Mouse (Mus musculus) olfactory bulb, adult 2 months (tissue): ENCODE measurements around the gene Otud4. TPM values are rescaled to one million over a fixed set of nuclear protein-coding genes. Genes with fewer than 3 reads are reported as not detected.

Experiments
- H3K27ac ChIP-seq: fragments of 200-500 bp; 2 replicates; pipeline ENCODE4 v1.5.1; 2012; ENCODE audit warnings: low read depth, low read length; ENCODE audit not compliant: insufficient read depth
- H3K4me1 ChIP-seq: fragments of 200-500 bp; 2 replicates; pipeline ENCODE4 v1.6.1; 2012; ENCODE audit warnings: low read length; ENCODE audit not compliant: control insufficient read depth, insufficient read depth
- H3K4me3 ChIP-seq: fragments of 200-500 bp; 2 replicates; pipeline ENCODE4 v1.5.1; 2012; ENCODE audit warnings: mild to moderate bottlenecking, low read depth, low read length, moderate library complexity; ENCODE audit not compliant: insufficient read depth
- CTCF ChIP-seq: fragments of 200-500 bp; IDR thresholded peaks from 2 replicates; pipeline ENCODE4 v1.5.1; 2012; ENCODE audit warnings: low read depth, mild to moderate bottlenecking, low read length, moderate library complexity; ENCODE audit not compliant: insufficient read depth
- POLR2A ChIP-seq: fragments of 200-500 bp; IDR thresholded peaks from 2 replicates; pipeline ENCODE4 v1.6.1; 2012; ENCODE audit warnings: mild to moderate bottlenecking, low read depth, low read length, moderate library complexity; ENCODE audit not compliant: insufficient read depth
- WGBS: fragments of 180-500 bp; shearing (Covaris S2); methylation state at CpG from one replicate; pipeline ENCODE4 v1.1.7; 2018; 5-methylcytosine and 5-hydroxymethylcytosine counted together
- polyA plus RNA-seq: library from polyadenylated mRNA; stranded (reverse); fragments of >200 nt; gene quantifications from 2 replicates; pipeline ENCODE4 v1.2.4, GENCODE M21; 2012; ENCODE audit warnings: low replicate concordance; ENCODE audit not compliant: missing spikeins, insufficient read depth, insufficient read length

Gene Otud4
- polyA plus RNA-seq, 1 experiment, result not detected

DNA sequence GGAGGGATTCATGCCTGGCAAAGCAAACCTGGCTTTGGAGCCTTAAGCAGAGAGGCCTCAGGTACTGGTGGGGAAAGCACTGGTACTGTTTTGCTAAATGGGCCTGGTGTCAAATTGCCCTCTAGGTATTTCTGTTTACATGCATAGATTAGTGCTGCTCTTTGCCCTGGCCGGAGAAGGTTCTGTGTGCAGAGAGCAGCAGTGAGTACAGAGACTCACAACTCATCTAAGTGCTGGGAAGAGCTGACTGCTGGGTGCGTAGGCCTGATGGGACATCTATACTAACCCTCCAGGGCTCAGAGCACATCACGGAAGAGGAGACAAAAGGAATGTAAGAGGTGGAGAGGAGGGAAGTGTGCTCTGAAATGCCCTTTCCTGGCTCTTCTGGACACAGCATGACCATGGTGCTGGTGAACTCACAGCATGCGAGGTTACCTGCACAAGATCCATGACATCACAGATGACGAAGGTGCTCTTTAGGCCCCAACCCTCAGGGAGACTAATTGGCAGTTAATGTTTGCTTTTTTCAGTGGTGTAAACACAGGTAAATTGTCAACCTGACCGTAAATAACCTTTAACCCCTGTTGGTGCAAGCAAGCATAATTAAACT lies 23.6 kb upstream of the Otud4 start:
- WGBS, result 87% methylated on average over 6 of the region's 6 CpGs
- Histone ChIP-seq H3K4me1 (peaks cover 2% of the 10 kb centered on the region; the same call in 1 of the 2 replicates), H3K4me3 (no peak overlapping the region), H3K27ac (no peak overlapping the region)
- TF ChIP-seq POLR2A (no peak), CTCF (no peak)

DNA sequence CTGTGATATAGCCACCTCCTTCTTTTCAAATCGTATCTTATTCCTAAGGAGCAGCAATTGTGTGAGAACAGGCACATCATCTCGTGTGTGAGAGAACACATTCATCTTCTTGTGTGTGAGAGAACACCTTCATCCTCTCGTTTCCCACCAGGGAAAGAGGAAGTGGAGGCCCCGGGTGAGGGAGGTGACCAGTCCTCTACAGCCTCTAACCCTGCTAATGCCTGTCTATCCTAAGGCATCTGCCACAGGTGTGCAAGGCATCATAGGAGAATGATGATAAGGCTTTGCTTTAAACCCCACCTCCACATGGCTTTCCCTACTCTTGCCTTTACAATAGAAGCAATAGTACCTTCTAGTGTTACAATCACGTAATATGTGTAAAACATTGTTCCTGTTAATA lies 20.5 kb upstream of the Otud4 start:
- no peak overlapping the region for H3K27ac ChIP-seq
- WGBS, result 69% methylated on average over 5 of the region's 5 CpGs
- H3K4me1 ChIP-seq, result no peaks in the 10 kb centered on the region
- TF ChIP-seq CTCF (no peak), POLR2A (no peak)
- H3K4me3 ChIP-seq, result no peak overlapping the region

DNA sequence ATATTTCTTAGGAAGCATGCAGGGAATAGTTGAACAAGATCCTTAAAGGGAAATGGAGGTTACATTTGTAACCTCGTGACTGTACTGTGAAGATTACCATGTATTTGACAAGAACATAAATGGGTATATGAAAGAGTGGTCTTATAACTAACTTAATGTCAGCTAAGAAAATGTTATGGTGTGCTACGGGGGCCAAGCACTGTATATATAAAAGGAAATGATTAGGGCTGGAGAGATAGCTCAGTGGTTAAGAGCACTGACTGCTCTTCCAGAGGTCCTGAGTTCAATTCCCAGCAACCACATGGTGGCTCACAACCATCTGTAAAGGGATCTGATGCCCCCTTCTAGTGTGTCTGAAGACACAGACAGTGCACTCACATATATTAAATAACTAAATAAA lies 20.1 kb upstream of the Otud4 start:
- TF ChIP-seq POLR2A (no peak), CTCF (no peak)
- Histone ChIP-seq H3K4me1 (no peaks in the 10 kb centered on the region), H3K27ac (no peak overlapping the region), H3K4me3 (no peak overlapping the region)
- WGBS, result 81% methylated on average over 2 of the region's 2 CpGs

DNA sequence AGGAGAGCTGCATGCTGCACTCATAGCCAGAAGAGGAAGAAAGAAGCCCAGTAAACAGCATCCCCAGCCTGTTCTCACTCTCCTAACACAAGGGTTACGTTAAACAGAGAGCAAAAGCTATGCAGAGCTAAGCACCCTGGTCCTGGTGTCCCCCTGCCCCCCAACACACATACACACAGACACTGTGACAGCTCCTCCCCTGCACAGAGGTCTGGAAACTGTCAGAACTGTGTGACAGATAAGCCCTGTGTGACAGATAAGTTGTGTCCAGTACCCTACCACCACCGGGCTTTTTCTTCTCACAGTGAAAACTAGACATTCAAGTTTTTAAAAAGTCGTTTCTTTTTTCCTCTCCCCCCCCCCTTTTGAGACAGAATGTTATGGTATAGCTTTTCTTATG lies 19.4 kb upstream of the Otud4 start:
- no peak for TF ChIP-seq CTCF
- no peak for TF ChIP-seq POLR2A
- Histone ChIP-seq H3K4me1 (no peaks in the 10 kb centered on the region), H3K27ac (no peak overlapping the region), H3K4me3 (no peak overlapping the region)
- WGBS, result 50% methylated on average over 3 of the region's 3 CpGs

DNA sequence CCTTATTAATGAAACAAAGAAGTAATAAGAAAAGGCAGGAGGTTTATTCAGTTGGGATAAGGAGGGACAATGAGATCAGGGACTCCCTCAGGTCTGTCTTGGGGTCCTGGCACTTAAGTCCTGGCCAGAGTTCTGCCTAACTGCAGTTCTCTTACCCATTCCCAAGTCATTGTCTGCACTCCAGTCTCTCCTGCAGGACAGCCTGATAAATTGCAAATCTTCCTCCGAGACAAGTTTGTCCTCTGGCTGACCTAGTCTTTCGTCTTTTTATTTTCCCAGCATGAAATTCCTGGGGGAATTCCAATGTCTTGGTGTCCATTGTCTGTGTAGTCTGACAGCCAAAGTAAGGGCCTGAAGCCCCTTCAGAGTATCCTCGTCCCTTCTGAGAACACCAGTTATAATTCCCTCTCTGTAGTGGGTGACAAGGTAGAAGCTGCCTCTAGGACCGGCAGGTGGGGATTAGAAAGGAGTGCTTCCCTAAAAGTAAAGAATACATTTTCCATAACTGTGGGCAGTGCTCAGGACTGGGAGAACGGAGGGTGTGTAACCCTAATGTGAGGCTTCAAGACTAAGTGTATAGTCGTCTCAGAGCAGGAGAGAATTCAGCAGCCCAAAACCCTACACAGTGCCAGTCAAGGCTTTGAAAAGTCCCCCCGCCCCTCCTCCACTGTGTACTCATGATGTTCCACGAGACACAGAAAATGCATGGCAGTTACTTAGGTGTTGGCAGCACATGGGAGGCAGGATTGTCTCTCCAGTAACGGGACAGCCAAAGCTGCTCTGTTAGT lies 18.7 kb upstream of the Otud4 start:
- H3K4me3 ChIP-seq, result no peak overlapping the region
- H3K4me1 ChIP-seq, result no peaks in the 10 kb centered on the region
- TF ChIP-seq CTCF (no peak), POLR2A (no peak)
- 62% methylated on average over 9 of the region's 9 CpGs for WGBS
- H3K27ac ChIP-seq, result no peak overlapping the region

DNA sequence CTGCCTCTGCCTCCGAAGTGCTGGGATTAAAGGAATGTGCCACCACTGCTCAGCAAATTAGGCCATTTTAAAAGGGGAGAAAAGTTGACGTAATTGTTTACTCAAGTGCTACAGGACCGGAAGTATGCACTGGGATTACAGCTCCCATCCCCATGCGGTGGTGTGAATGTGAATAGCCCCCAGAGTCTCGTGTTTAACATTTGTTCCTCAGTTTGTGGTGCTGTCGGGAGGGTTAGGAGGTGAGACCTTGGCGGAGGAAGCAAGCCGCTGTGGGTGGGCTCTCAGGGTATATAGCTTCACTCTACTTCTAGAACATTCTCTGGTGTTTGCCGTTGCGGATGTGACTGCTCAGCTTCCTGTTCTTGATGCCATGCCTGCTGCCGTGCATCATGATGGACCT lies 17.1 kb upstream of the Otud4 start:
- Histone ChIP-seq H3K4me1 (no peaks in the 10 kb centered on the region), H3K27ac (no peak overlapping the region), H3K4me3 (no peak overlapping the region)
- 75% methylated on average over 11 of the region's 11 CpGs for WGBS
- TF ChIP-seq CTCF (no peak), POLR2A (no peak)

DNA sequence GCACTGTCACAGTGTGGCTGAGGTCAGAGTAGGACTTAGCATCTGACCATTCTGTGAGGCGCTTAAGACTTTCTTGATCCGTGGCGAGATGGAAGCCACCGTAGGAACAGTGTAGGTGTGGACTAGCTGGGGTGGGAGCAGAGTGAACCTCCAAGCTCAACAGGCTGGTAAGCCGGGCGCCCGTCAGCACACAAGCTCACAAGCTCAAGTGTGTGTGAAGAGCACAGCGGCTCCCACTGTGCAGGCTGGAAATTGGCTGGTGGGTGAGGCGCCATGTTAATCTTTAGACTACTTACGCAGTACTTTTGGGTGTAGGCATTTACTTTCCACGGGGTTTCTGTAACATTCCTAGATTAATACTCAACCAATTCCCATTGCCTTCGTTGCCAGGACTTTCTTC lies 16.1 kb upstream of the Otud4 start:
- Histone ChIP-seq H3K4me1 (no peaks in the 10 kb centered on the region), H3K4me3 (no peak overlapping the region), H3K27ac (no peak overlapping the region)
- no peak for TF ChIP-seq CTCF
- no peak for TF ChIP-seq POLR2A
- 95% methylated on average over 12 of the region's 12 CpGs for WGBS

DNA sequence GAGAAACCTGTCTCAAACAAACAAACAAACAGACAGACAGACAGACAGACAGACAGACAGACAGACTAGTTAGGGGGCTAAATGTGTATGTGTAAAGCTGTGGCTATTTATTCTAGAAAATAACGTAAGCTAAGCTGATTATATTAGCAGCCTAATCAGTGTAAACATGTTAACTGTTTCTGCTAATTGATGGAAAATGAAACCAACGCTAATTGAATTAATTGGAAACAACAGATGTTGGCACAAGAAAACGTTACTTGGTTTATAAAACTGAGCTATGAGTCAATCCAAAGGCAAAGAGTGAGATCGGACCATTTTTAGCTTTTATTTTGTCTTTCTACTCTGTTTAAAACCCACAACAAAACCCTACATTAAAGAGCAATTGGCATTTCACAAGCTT lies 15.0 kb upstream of the Otud4 start:
- TF ChIP-seq POLR2A (no peak), CTCF (no peak)
- Histone ChIP-seq H3K27ac (no peak overlapping the region), H3K4me1 (no peaks in the 10 kb centered on the region), H3K4me3 (no peak overlapping the region)
- 60% methylated on average over 4 of the region's 4 CpGs for WGBS

DNA sequence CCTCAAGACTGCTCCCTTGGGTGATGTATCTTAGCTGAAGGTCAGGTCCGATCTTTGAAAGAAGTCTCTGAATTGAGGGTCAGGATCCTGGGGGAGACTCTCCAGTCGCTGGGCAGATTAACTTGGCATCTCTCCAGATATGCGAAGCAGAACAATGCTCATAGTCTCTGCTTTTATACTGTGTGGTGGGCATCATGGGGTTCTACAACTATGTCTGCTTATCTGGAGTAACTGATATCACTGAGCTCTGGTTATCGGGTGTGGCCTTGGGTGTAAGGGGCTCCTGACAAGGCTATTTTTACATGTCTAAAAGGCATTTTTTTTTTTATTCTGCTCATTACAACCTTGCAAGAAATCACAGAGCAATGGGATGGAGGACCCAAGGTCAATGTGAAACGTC lies 13.2 kb upstream of the Otud4 start:
- no peak overlapping the region for H3K27ac ChIP-seq
- H3K4me3 ChIP-seq, result no peak overlapping the region
- H3K4me1 ChIP-seq, result no peaks in the 10 kb centered on the region
- WGBS, result 72% methylated on average over 5 of the region's 5 CpGs
- TF ChIP-seq POLR2A (no peak), CTCF (no peak)

DNA sequence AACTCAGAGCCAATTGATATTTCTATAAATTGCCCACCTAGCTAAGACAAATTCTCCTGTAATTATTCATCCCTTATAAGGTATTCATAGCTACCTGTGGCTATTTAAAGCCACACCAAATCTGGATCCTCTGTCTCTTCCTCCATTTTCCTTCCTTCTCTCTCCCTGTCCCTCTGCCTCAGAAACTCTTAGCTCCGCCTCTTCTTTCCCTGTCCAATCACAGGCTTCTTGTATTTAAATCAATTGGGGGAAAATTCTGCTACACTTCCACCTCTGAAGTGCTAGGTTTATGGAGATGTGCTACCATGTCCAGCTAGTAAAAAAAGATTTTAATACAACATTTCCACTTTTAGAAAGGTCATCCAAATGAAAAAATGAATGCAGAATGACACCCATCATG lies 3.9 kb upstream of the Otud4 start:
- 97% methylated on average over 1 of the region's 1 CpGs for WGBS
- Histone ChIP-seq H3K4me1 (no peaks in the 10 kb centered on the region), H3K4me3 (no peak overlapping the region), H3K27ac (no peak overlapping the region)
- TF ChIP-seq POLR2A (no peak), CTCF (no peak)
